Mouse (Mus musculus) liver, postnatal 0 days (tissue): ENCODE results near the gene Gm16253.

Experiments used
- CTCF ChIP-seq: sonication (generic); IDR thresholded peaks from 2 replicates; pipeline ENCODE4 v1.5.1; 2016; ENCODE audit warnings: antibody characterized with exemption, low read depth
- EP300 ChIP-seq: IDR thresholded peaks from 2 replicates; pipeline ENCODE4 v1.6.1; 2016; ENCODE audit warnings: antibody characterized with exemption, low read depth, mild to moderate bottlenecking

GRCm38 (mm10) chr3:96554251-96554650 lies 22.5 kb upstream of the Gm16253 start:
- TF ChIP-seq EP300 (no peak), CTCF (no peak)
